Mouse (Mus musculus) kidney, adult 2 months (tissue): ENCODE measurements around the gene Znhit6. TPM values are rescaled to one million over a fixed set of nuclear protein-coding genes. Genes with fewer than 3 reads are reported as not detected.

Source experiments
- DNase-seq: peaks from one replicate; pipeline ENCODE4 v3.0.0; 2021
- H3K27ac ChIP-seq: fragments of 200-500 bp; 2 replicates; pipeline ENCODE4 v1.5.1; 2012; ENCODE audit warnings: low read depth, low read length, control low read depth, inconsistent platforms; ENCODE audit not compliant: insufficient read depth
- H3K27me3 ChIP-seq: fragments of 200-500 bp; replicated peaks from 2 replicates; pipeline ENCODE4 v1.6.1; 2012; ENCODE audit warnings: mild to moderate bottlenecking, moderate library complexity, low read length, inconsistent platforms; ENCODE audit not compliant: control insufficient read depth, insufficient read depth
- H3K36me3 ChIP-seq: fragments of 200-500 bp; 2 replicates; pipeline ENCODE4 v1.6.1; 2012; ENCODE audit warnings: mild to moderate bottlenecking, moderate library complexity, low read length, inconsistent platforms; ENCODE audit not compliant: control insufficient read depth, insufficient read depth
- H3K4me1 ChIP-seq: fragments of 200-500 bp; 2 replicates; pipeline ENCODE4 v1.6.1; 2011; ENCODE audit warnings: low read length; ENCODE audit not compliant: control insufficient read depth, insufficient read depth
- H3K4me3 ChIP-seq: fragments of 200-500 bp; 2 replicates; pipeline ENCODE4 v1.5.1; 2011; ENCODE audit warnings: mild to moderate bottlenecking, low read depth, low read length, control low read depth; ENCODE audit not compliant: insufficient read depth
- CTCF ChIP-seq: fragments of 200-500 bp; conservative IDR thresholded peaks from 2 replicates; pipeline ENCODE4 v1.5.1; 2011; ENCODE audit warnings: low read depth, mild to moderate bottlenecking, control low read depth, low read length, moderate library complexity, mixed read lengths; ENCODE audit not compliant: insufficient read depth, insufficient read length
- POLR2A ChIP-seq: fragments of 200-500 bp; IDR thresholded peaks from one replicate; pipeline ENCODE4 v1.6.1; 2011; ENCODE audit warnings: low read depth, low read length, control low read depth
- WGBS: fragments of 180-500 bp; shearing (Covaris S2); methylation state at CpG from one replicate; pipeline ENCODE4 v1.1.7; 2018; 5-methylcytosine and 5-hydroxymethylcytosine counted together
- polyA plus RNA-seq: library from polyadenylated mRNA; depleted of rRNA; stranded (reverse); fragments of >200 nt; gene quantifications from 2 replicates; pipeline ENCODE4 v1.2.3, GENCODE M21; 2012

Znhit6 gene
- polyA plus RNA-seq, 1 experiment, result 4.2 TPM

GRCm38 (mm10) chr3:145621209-145621608, 45.2 kb downstream of the Znhit6 start:
- WGBS, result 79% methylated on average over 4 of the region's 4 CpGs
- Histone ChIP-seq H3K36me3 (no peaks in the 10 kb centered on the region), H3K27ac (no peak overlapping the region), H3K4me3 (no peak overlapping the region), H3K4me1 (no peaks in the 10 kb centered on the region), H3K27me3 (no peaks in the 10 kb centered on the region)
- TF ChIP-seq CTCF (no peak), POLR2A (no peak)
- DNase-seq, result no peak

GRCm38 (mm10) chr3:145623047-145623446, 47.0 kb downstream of the Znhit6 start:
- no peaks in the 10 kb centered on the region for H3K27me3 ChIP-seq
- H3K4me1 ChIP-seq, result no peaks in the 10 kb centered on the region
- no peaks in the 10 kb centered on the region for H3K36me3 ChIP-seq
- H3K4me3 ChIP-seq, result no peak overlapping the region
- DNase-seq, result no peak
- WGBS, result 85% methylated on average over 12 of the region's 12 CpGs
- no peak for TF ChIP-seq POLR2A
- TF ChIP-seq CTCF, result no peak
- H3K27ac ChIP-seq, result no peak overlapping the region

- TF ChIP-seq POLR2A (no peak), CTCF (no peak)
- Histone ChIP-seq H3K36me3 (no peaks in the 10 kb centered on the region), H3K4me1 (no peaks in the 10 kb centered on the region), H3K27me3 (no peaks in the 10 kb centered on the region), H3K4me3 (no peak overlapping the region), H3K27ac (no peak overlapping the region)
- DNase-seq, result no peak
- 93% methylated on average over 4 of the region's 4 CpGs for WGBS
These were observed 48.8 kb downstream of the Znhit6 start for GRCm38 (mm10) chr3:145624786-145625185.

GRCm38 (mm10) chr3:145625546-145625945, 49.5 kb downstream of the Znhit6 start:
- H3K27ac ChIP-seq, result no peak overlapping the region
- H3K4me3 ChIP-seq, result no peak overlapping the region
- TF ChIP-seq CTCF (no peak), POLR2A (no peak)
- DNase-seq, result no peak
- no peaks in the 10 kb centered on the region for H3K4me1 ChIP-seq
- no peaks in the 10 kb centered on the region for H3K36me3 ChIP-seq
- H3K27me3 ChIP-seq, result no peaks in the 10 kb centered on the region
- WGBS, result 91% methylated on average over 9 of the region's 9 CpGs

GRCm38 (mm10) chr3:145626063-145626462, 50.1 kb downstream of the Znhit6 start:
- Histone ChIP-seq H3K4me1 (no peaks in the 10 kb centered on the region), H3K27me3 (no peaks in the 10 kb centered on the region), H3K27ac (no peak overlapping the region), H3K36me3 (no peaks in the 10 kb centered on the region), H3K4me3 (no peak overlapping the region)
- DNase-seq, result no peak
- TF ChIP-seq POLR2A, result no peak
- no peak for TF ChIP-seq CTCF
- WGBS, result 100% methylated on average over 1 of the region's 1 CpGs

GRCm38 (mm10) chr3:145627830-145628229, 51.8 kb downstream of the Znhit6 start:
- DNase-seq, result peak; percentile 60
- WGBS, result 86% methylated on average over 3 of the region's 3 CpGs
- peak; percentile 66 for TF ChIP-seq CTCF
- TF ChIP-seq POLR2A, result no peak

GRCm38 (mm10) chr3:145628643-145629042, 52.6 kb downstream of the Znhit6 start:
- H3K27me3 ChIP-seq, result no peaks in the 10 kb centered on the region
- no peaks in the 10 kb centered on the region for H3K36me3 ChIP-seq
- DNase-seq, result no peak
- H3K4me3 ChIP-seq, result no peak overlapping the region
- no peak for TF ChIP-seq POLR2A
- 57% methylated on average over 5 of the region's 5 CpGs for WGBS
- no peak overlapping the region for H3K27ac ChIP-seq
- peaks cover 17% of the 10 kb centered on the region for H3K4me1 ChIP-seq

More at GRCm38 (mm10) chr3:145627830-145628229, 51.8 kb downstream of the Znhit6 start:
- H3K27ac ChIP-seq, result no peak overlapping the region
- H3K27me3 ChIP-seq, result no peaks in the 10 kb centered on the region
- no peaks in the 10 kb centered on the region for H3K36me3 ChIP-seq
- no peak overlapping the region for H3K4me3 ChIP-seq
- H3K4me1 ChIP-seq, result peaks cover 10% of the 10 kb centered on the region

- H3K36me3 ChIP-seq, result no peaks in the 10 kb centered on the region
- 27% methylated on average over 6 of the region's 6 CpGs for WGBS
- H3K27me3 ChIP-seq, result no peaks in the 10 kb centered on the region
- H3K4me1 ChIP-seq, result peaks cover 22% of the 10 kb centered on the region
- H3K4me3 ChIP-seq, result no peak overlapping the region
- TF ChIP-seq POLR2A (no peak), CTCF (no peak)
- peak overlapping the region; percentile 8; the same call in 1 of the 2 replicates for H3K27ac ChIP-seq
- peak; percentile 91 for DNase-seq
These were observed 56.9 kb downstream of the Znhit6 start for GRCm38 (mm10) chr3:145632888-145633287.
